Mouse (Mus musculus): ENCODE results near the gene Zbtb2. TPM values are rescaled to one million over a fixed set of nuclear protein-coding genes. Genes with fewer than 3 reads are reported as not detected.

Zbtb2 gene
- polyA plus RNA-seq, 1 experiment from 2014 or later, result 15.0 TPM

DNA sequence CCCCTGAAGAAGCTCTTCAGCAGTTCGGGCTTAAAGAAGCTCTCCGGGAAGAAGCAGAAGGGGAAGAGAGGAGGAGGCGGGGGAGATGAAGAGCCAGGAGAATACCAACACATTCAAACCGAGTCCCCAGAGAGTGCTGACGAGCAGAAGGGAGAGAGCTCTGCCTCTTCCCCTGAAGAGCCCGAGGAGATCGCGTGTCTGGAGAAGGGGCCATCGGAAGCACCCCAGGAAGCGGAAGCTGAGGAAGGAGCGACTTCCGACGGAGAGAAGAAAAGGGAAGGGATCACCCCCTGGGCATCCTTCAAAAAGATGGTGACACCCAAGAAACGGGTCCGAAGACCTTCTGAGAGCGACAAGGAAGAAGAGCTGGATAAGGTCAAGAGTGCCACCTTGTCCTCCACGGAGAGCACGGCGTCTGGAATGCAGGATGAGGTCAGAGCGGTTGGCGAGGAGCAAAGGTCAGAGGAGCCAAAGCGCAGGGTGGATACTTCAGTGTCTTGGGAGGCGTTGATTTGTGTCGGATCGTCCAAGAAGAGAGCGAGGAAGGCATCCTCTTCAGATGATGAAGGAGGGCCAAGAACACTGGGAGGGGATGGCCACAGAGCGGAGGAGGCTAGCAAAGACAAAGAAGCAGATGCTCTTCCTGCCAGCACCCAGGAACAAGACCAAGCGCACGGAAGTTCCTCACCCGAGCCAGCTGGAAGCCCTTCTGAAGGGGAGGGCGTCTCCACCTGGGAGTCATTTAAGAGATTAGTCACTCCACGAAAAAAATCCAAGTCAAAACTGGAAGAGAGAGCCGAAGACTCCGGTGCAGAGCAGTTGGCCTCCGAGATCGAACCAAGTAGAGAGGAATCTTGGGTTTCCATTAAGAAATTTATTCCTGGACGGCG, 33.3 kb downstream of the Zbtb2 start:
- H3K9me3 ChIP-seq, result no peaks in the 10 kb centered on the region
- no peak overlapping the region for H3K4me3 ChIP-seq
- no peak for ATAC-seq (ENCODE audit: low FRiP score, low read depth)
- no peaks in the 10 kb centered on the region for H3K27me3 ChIP-seq
- H3K27ac ChIP-seq (replicated peaks), result no peak overlapping the region
- H3K36me3 ChIP-seq, result peaks cover 21% of the 10 kb centered on the region; the same call in 1 of the 2 replicates
- WGBS, result 90% methylated on average over 38 of the region's 38 CpGs
- H3K9ac ChIP-seq, result no peak overlapping the region
- H3K4me1 ChIP-seq (replicated peaks), result no peaks in the 10 kb centered on the region
- H3K4me2 ChIP-seq, result no peak overlapping the region

DNA sequence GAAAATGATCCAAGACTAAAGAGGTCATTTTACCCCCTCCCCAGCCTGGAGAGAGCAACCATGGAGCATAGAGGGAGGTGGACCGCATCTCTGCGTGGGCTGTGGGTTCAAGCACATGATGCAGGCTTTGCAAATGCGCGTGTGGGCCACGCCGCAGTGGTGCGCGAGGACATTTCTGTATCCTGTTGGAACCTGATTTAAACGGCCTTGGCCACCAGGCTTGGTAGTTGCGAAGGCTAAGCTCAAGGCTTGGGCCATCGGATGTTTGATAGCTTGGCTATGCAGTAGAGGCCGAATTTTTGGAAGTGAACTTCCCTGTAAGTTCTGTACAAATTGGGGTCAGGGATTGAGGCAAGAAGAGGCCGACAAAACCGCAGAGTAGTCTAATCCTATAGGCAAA, 40.3 kb downstream of the Zbtb2 start:
- no peaks in the 10 kb centered on the region for H3K9me3 ChIP-seq
- no peak for ATAC-seq (ENCODE audit: low FRiP score, low read depth)

DNA sequence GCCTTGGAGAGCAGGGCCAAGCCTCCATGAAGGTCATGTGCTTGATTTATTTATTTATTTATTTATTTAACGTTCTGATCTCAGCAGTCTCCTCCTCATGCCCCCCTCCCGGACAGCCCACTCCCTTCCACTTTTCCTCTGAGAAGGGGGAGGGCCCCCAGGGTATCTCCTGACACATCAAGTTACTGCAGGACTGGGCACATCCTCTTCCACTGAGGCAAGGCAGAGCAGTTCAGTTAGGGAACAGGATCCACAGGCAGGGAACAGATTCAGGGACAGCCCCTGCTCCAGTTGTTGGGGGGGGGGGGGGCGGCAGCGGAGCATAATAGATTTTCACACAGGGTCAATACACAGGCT, 40.8 kb downstream of the Zbtb2 start:
- Histone ChIP-seq H3K4me3 (no peak overlapping the region), H3K27me3 (no peaks in the 10 kb centered on the region), H3K36me3 (no peaks in the 10 kb centered on the region), H3K4me2 (peak overlapping the region; percentile 55), H3K9ac (no peak overlapping the region), H3K9me3 (no peaks in the 10 kb centered on the region), H3K27ac (replicated peaks) (no peak overlapping the region), H3K4me1 (replicated peaks) (peaks cover 8% of the 10 kb centered on the region; the same call in 1 of the 2 replicates)
- 67% methylated on average over 4 of the region's 4 CpGs for WGBS
- no peak; the same call in 1 of the 2 replicates for ATAC-seq (ENCODE audit: low FRiP score, low read depth)

More for the DNA sequence above, 40.3 kb downstream of the Zbtb2 start:
- Histone ChIP-seq H3K9ac (no peak overlapping the region), H3K27me3 (no peaks in the 10 kb centered on the region), H3K36me3 (no peaks in the 10 kb centered on the region), H3K4me1 (replicated peaks) (peaks cover 8% of the 10 kb centered on the region; the same call in 1 of the 2 replicates), H3K27ac (replicated peaks) (no peak overlapping the region), H3K4me3 (no peak overlapping the region), H3K4me2 (no peak overlapping the region)
- 97% methylated on average over 14 of the region's 14 CpGs for WGBS

DNA sequence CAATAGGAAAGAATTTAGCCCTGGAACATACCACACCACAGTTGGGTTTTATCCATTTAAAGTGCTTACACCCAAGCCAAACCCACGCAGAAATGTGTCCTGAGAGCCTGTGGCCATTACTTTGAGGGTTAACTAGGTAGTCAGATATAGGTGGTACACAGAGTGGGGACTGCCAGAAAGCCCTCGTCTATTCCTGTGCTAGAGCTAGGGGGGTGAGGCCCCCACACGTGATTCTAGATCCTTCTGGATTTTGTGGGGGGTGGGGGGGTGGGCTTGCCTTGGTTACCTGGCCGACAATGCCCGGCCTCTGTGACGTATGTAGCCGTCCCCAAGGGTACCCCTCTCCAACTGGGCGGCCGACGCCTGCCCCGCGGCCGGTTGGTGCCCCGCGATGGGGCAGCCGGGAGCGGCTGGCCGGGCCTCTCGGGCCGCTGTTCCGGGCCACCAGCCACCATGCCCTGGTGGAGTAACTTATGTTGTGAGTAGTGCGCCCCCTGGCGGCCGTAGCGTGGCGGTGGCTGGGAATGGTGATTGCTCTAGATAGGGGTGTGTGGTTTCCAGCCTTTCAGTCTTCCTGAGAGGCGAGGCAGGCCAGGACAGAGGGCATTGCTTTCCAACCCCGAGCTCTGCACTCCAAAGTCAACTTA, 41.3 kb downstream of the Zbtb2 start:
- Histone ChIP-seq H3K36me3 (no peaks in the 10 kb centered on the region), H3K9ac (no peak overlapping the region), H3K4me2 (peak overlapping the region; percentile 55), H3K27ac (replicated peaks) (no peak overlapping the region), H3K27me3 (no peaks in the 10 kb centered on the region), H3K4me1 (replicated peaks) (peaks cover 8% of the 10 kb centered on the region; the same call in 1 of the 2 replicates), H3K4me3 (peak overlapping the region; percentile 26), H3K9me3 (no peaks in the 10 kb centered on the region)
- 5% methylated on average over 28 of the region's 28 CpGs for WGBS
- peak; percentile 90 for ATAC-seq (ENCODE audit: low FRiP score, low read depth)

DNA sequence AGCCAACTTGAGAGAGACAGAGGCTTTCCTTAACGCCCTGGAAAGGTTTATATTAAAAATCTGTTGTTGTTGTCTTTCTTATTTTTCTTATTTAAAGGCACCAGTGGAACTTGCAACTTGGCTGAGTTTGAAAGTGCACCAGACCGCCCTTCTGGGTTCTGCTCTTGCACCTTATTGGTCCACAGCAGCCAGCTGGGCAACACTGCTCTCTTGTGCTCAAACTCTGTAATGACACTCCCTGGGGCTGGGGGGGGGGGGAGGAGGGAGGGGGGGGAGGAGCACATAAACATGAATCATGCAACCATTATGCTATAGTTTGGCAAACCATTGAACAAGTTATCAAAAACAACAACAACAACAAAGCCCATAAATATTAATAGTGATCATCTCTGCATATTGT, 46.5 kb downstream of the Zbtb2 start:
- Histone ChIP-seq H3K36me3 (no peaks in the 10 kb centered on the region), H3K4me1 (replicated peaks) (peaks cover 6% of the 10 kb centered on the region; the same call in 1 of the 2 replicates), H3K9me3 (no peaks in the 10 kb centered on the region), H3K9ac (no peak overlapping the region), H3K27me3 (no peaks in the 10 kb centered on the region), H3K27ac (replicated peaks) (no peak overlapping the region), H3K4me3 (no peak overlapping the region), H3K4me2 (no peak overlapping the region)
- ATAC-seq (ENCODE audit: low FRiP score, low read depth), result no peak
- 27% methylated on average over 2 of the region's 2 CpGs for WGBS

DNA sequence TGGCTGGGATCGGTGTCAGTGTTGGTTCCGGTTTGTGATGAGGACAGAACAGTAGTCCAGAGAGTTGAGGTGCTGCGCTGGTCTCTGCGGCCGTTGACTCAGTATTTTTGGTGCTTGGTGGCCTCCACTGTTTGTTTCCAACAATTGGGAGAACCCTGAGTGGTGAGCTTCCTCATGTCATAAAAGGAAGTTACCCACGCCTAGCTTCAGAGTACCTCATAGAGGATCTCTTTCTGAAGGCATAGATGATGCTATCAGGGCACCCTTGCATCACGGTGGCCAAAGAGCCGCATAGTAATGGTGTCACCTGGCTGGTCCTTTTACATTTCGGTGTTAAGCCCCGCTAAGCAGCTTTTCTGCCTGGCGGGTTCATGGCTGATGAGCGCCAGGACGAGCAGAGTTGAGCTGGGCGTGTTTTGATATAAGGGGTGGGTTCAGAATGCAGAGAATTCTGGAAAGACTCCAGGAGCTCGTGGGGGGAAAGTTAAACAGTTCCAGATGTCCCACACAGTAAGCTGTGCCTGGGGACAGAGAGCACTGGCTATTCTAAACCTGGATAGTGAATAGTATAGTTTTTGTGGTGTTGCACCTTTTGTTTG, 48.9 kb downstream of the Zbtb2 start:
- no peaks in the 10 kb centered on the region for H3K9me3 ChIP-seq
- H3K4me1 ChIP-seq (replicated peaks), result peaks cover 13% of the 10 kb centered on the region
- 61% methylated on average over 15 of the region's 15 CpGs for WGBS
- no peak for ATAC-seq (ENCODE audit: low FRiP score, low read depth)
- H3K27me3 ChIP-seq, result no peaks in the 10 kb centered on the region
- H3K9ac ChIP-seq, result no peak overlapping the region
- no peaks in the 10 kb centered on the region for H3K36me3 ChIP-seq
- H3K4me2 ChIP-seq, result no peak overlapping the region
- H3K27ac ChIP-seq (replicated peaks), result no peak overlapping the region
- no peak overlapping the region for H3K4me3 ChIP-seq

DNA sequence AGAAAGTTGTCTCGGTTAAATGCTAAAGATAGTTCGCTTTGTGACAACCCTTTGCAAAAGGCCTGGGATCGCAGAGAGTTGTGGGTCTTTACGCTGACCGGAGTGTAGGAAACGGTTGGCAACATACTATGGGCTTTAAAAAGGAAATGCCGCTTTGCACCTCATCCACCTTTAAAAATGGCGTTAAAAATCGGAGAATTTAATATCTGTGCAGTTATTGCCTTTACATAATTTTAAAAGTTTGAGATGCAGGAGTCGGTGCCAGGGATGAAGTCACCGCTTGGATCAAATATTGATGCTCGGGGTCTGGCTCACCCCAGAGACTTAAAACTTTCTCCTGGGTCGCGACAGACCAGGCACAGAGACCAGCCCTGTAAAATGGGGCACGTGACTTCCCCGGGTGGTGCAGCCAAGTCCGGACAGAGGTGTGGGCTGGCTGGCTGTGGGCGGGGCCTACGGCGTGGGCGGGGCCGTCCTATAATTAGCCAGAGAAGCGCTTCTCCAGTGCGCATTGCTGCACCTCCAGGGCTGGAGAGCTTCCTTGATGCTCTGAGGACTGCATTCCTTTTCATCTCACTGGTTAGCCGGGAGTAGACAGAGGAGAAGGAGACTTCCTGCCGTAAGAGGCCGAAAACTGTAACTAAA, 53.7 kb downstream of the Zbtb2 start:
- Histone ChIP-seq H3K9me3 (no peaks in the 10 kb centered on the region), H3K9ac (no peak overlapping the region), H3K27me3 (no peaks in the 10 kb centered on the region), H3K4me2 (peak overlapping the region; percentile 61), H3K36me3 (no peaks in the 10 kb centered on the region), H3K4me3 (peak overlapping the region; percentile 33), H3K4me1 (replicated peaks) (peaks cover 17% of the 10 kb centered on the region), H3K27ac (replicated peaks) (no peak overlapping the region)
- 13% methylated on average over 27 of the region's 27 CpGs for WGBS
- peak; percentile 76 for ATAC-seq (ENCODE audit: low FRiP score, low read depth)

DNA sequence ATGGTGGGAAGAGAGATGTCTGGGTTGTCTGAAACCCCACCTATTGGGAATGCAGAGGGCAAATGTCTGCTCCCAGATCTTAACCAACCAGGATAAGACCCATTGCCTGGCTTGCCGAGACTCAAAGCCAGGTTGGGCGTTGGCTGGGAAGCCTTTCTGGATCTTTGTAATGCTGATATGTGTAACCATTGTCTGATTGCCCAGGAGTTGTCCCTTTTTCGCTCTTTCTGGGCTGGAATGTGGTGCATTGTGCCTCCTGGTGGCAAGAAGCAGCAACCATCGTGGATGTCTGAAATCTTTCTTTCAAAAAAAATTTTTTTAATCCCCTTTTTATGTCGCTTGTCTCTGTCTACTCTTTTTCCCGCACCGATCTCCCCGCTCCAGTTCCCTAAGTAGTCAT, 54.6 kb downstream of the Zbtb2 start:
- 0 out of 2 replicates have a peak, but pooled peaks have one; percentile 11 for ATAC-seq (ENCODE audit: low FRiP score, low read depth)
- Histone ChIP-seq H3K27me3 (no peaks in the 10 kb centered on the region), H3K9me3 (no peaks in the 10 kb centered on the region), H3K9ac (no peak overlapping the region), H3K27ac (replicated peaks) (peak overlapping the region; percentile 34; the same call in 1 of the 2 replicates), H3K4me3 (no peak overlapping the region), H3K36me3 (no peaks in the 10 kb centered on the region), H3K4me1 (replicated peaks) (peaks cover 14% of the 10 kb centered on the region), H3K4me2 (peak overlapping the region; percentile 61)
- 15% methylated on average over 8 of the region's 8 CpGs for WGBS

DNA sequence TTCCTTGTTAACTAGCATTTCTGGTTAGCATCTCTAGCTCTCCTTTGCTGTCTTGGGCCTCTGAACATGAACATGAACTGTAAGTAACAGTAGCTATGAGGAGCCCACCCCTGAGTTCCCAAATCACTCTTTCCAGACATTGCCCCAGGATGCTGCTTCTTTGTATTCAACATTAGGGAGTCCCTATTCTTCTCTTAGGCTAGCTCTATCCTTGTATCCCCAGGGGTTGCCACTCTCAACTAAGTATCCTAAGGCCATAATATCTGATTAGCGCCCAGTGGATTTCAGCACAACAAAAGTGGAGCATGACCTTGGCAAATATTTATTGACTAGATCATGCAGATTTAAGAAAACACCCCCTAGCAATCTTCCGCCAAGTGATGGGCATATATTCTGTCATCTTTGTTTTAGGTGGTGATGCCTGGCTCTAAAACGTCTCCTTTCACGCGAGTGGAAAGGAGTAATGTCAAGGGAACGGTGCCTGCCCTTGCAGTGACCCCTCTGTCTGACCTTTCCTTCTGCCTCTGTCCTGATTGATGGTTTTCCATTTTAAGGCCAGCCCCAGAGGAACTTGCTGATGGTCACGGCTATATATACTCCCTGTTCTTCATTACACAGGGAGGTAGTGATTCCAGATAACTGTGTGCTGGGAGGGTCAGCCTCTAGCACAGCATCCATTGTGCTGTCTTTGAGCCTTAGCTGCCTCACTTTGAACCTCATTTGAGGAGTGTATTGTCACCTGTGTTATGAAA, 55.5 kb downstream of the Zbtb2 start:
- Histone ChIP-seq H3K4me2 (no peak overlapping the region), H3K9ac (no peak overlapping the region), H3K4me1 (replicated peaks) (peaks cover 14% of the 10 kb centered on the region), H3K36me3 (no peaks in the 10 kb centered on the region), H3K9me3 (no peaks in the 10 kb centered on the region), H3K4me3 (no peak overlapping the region), H3K27ac (replicated peaks) (no peak overlapping the region), H3K27me3 (no peaks in the 10 kb centered on the region)
- 29% methylated on average over 7 of the region's 7 CpGs for WGBS
- ATAC-seq (ENCODE audit: low FRiP score, low read depth), result no peak

DNA sequence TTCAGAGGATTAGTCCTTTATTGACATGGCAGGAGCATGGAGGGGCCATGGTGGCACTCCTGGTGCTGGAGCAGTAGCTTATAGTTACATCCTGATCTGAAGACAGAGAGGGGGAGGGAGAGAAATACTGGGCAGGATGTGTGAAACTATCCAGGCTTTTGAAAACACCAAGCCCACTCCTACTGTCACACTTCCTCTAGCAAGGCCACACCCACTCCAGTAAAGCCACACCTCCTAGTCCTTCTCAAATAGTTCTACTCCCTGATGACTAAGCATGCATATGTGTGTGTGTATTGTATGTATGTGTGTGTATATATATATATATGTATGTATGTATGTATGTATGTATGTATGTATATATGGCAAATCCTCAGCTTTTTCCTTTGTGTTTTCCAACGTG, 60.2 kb downstream of the Zbtb2 start:
- Histone ChIP-seq H3K4me2 (no peak overlapping the region), H3K27ac (replicated peaks) (no peak overlapping the region), H3K27me3 (no peaks in the 10 kb centered on the region), H3K9ac (no peak overlapping the region), H3K4me1 (replicated peaks) (peaks cover 4% of the 10 kb centered on the region), H3K36me3 (no peaks in the 10 kb centered on the region), H3K9me3 (no peaks in the 10 kb centered on the region; the same call in 1 of the 2 replicates), H3K4me3 (no peak overlapping the region)
- 46% methylated on average over 1 of the region's 1 CpGs for WGBS
- no peak for ATAC-seq (ENCODE audit: low FRiP score, low read depth)

DNA sequence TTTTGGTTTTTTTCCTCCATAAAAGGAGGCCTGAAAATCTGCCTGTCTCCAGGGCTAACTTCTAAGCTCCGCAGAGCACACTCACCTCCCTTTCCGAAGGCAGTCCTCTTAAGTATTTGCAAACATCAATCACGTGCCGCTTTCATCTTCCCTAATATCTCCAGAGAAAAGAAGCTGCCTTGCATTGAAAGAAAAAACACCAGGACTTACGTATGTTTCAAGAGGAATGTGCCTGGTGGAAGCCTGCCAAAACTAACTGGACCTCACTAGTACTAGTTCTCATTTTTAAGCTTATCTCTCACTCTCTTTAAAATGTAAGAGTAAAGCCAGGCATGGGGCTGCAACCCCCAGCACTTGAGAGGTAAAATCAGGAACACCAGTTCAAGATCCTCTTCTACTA, 62.3 kb downstream of the Zbtb2 start:
- H3K4me1 ChIP-seq (replicated peaks), result peaks cover 4% of the 10 kb centered on the region
- no peaks in the 10 kb centered on the region; the same call in 1 of the 2 replicates for H3K9me3 ChIP-seq
- WGBS, result 47% methylated on average over 5 of the region's 5 CpGs
- no peaks in the 10 kb centered on the region for H3K27me3 ChIP-seq
- ATAC-seq (ENCODE audit: low FRiP score, low read depth), result no peak
- no peak overlapping the region for H3K4me3 ChIP-seq
- H3K27ac ChIP-seq (replicated peaks), result no peak overlapping the region
- no peak overlapping the region for H3K9ac ChIP-seq
- H3K36me3 ChIP-seq, result no peaks in the 10 kb centered on the region
- no peak overlapping the region for H3K4me2 ChIP-seq

Data from hindbrain, embryonic 15.5 days (tissue).